Mouse (Mus musculus): ENCODE measurements around the gene Spata1.

Gene Spata1

GRCm38 (mm10) chr3:146450371-146450841 is 49.1 kb downstream of the Spata1 start:
- under 1% methylated on average over 29 of the region's 29 CpGs for WGBS

DNA sequence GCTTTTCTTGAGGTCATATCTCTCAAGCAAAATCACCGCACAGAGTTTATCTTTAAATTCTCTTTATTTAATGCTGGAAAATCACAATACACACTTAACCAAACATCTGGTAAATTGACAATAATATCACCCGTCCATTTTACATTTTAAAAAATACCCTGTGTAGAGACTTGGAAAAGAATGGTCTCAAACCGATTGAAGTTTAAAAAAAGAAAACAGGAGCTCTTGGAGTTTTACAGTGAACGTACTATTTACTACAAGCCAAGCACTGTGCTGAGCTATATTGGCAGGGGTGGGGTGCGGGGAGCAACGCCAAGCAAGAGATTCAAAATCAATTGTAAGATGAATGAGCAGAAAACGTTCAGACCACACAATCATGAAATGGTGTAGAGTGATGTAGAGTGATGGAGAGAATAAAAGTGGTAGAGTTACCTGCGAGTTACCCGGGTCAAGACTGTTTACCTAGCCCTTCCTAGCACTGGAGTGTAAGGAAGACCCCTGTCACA is 49.8 kb downstream of the Spata1 start, which contains the start of gene Ctbs:
Gene Ctbs, plus strand, starts transcription at position 51 of the 506 bp plus-strand sequence.
- WGBS = 21% methylated on average over 9 of the region's 9 CpGs

GRCm38 (mm10) chr3:146448969-146449368 is 50.6 kb downstream of the Spata1 start:
- 74% methylated on average over 6 of the region's 6 CpGs for WGBS

DNA sequence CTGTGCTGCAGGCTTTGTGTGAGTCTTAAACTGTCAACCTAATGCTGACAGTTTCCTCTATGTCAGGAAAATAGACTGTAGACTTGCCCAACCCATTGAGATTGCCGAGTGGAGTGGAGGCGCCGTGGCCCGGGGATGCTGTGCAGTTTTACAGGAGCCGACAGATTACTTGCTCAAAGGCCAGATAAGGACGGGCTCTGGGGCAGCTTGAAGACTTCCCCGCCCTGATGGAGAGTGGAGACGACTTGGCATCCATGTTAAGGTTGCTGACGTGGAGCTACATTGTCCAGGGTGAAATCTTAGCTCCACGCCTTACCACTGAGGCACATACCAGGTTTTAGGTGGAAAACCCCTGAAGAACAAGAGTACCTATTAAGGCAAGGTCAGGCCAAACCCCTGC is 51.2 kb downstream of the Spata1 start:
- 93% methylated on average over 10 of the region's 10 CpGs for WGBS

GRCm38 (mm10) chr3:146447598-146447997 is 52.0 kb downstream of the Spata1 start:
- 81% methylated on average over 3 of the region's 3 CpGs for WGBS

DNA sequence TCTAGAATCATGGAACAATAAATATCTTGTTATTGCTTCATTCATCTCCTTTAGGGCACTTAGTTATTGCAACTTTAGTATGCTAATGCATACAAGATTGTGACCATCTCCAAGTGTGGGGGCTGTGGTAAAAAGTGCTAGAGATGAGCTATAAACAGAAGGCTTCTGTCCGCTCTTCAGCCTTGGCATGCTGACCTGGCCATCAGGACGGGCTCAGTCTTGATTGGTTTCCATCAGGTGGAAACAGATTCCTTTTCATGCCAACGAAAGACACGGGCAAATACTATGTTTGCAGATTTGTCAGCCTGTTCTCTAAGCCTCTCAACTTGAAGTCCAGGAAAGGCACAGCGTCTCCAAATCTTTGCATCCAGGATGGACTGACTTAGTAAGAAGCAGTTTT is 52.4 kb downstream of the Spata1 start:
- 67% methylated on average over 5 of the region's 5 CpGs for WGBS

DNA sequence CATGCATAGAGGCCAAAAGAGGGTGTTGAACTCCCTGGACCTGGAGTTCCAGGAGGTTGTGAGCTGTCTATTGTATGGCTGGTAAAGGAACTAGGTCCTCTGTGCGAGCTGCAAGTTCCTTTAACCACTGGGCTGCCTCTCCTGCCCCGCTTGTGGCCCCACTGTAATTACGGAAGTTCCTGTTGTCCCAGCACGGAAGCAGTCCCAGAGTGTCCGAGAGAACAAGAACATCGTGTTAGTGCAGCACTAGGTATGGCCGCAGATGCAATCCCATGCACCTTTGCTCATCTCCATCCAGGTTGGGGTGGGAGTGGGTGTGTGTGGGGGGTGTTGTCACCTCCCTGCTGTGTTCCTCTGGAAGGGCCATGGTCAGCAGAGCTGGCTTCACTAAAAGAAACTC is 54.7 kb downstream of the Spata1 start:
- WGBS = 88% methylated on average over 7 of the region's 7 CpGs

- 65% methylated on average over 7 of the region's 7 CpGs for WGBS
Observed at GRCm38 (mm10) chr3:146443380-146443779, 56.2 kb downstream of the Spata1 start.

DNA sequence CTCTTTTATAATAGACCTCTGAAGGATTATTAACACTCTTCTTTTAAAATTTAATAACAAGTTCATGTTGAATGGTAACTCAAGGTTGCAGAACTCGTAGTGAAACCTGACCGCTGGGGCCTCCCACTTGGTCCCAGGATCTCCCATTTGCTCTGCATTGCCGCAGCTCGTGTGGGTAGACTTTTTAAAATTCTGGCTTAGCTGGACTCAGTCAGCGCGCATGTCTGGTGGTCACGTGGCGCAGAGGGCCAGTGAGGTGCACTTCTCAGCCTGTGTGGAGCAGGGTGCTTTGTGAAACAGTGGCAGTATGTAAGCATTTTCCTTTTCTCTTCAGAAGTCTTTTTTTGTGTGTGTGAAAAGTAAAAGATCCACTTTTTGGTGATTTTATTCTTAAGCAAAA is 56.6 kb downstream of the Spata1 start:
- WGBS = 80% methylated on average over 8 of the region's 8 CpGs

GRCm38 (mm10) chr3:146442484-146442883 is 57.1 kb downstream of the Spata1 start:
- 95% methylated on average over 7 of the region's 7 CpGs for WGBS

- WGBS = 41% methylated on average over 7 of the region's 7 CpGs
Observed at GRCm38 (mm10) chr3:146440422-146440821, 59.1 kb downstream of the Spata1 start.

GRCm38 (mm10) chr3:146440011-146440410 is 59.5 kb downstream of the Spata1 start:
- 73% methylated on average over 12 of the region's 12 CpGs for WGBS

DNA sequence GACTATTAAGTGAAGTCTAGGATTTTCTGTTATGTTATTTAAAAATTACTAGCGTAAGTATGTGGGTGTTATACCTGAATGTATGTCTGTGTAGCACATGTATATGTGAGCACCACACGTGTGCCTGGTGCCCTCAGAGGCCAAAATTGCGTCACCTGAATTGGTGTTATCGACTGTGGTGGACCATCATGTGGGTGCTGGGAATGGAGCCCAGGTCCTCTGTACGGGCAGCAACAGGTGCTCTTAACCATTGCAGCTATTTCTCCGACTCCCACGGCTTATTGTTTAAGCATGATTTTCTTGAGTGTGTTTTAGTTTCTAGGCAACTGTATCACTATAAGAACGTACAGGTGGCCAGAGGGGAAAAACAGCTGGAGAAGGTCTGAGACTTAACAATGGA is 63.4 kb downstream of the Spata1 start:
- WGBS = 96% methylated on average over 8 of the region's 8 CpGs

- 89% methylated on average over 11 of the region's 11 CpGs for WGBS
Observed at GRCm38 (mm10) chr3:146435533-146435932, 64.0 kb downstream of the Spata1 start.

DNA sequence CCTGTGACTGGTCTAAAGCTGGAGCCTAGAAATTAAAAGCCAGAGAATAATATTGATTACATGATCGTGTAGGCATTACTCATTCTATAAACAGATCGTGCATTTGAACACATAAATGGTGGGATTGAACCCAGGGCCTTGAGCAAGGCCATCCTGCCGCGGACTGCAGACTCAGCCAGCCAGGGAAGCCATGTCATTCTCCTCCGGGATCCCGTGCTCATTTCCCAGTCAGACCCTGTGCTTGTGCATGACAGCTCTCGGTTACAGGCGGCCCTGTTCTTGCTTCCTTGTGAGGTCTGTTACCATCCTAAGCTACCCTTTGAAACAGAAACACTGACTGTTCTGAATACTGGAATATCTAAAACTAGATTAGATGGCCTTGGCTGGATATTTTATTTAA is 64.9 kb downstream of the Spata1 start:
- 92% methylated on average over 8 of the region's 8 CpGs for WGBS

GRCm38 (mm10) chr3:146433681-146434350 is 65.7 kb downstream of the Spata1 start:
- 71% methylated on average over 14 of the region's 14 CpGs for WGBS

DNA sequence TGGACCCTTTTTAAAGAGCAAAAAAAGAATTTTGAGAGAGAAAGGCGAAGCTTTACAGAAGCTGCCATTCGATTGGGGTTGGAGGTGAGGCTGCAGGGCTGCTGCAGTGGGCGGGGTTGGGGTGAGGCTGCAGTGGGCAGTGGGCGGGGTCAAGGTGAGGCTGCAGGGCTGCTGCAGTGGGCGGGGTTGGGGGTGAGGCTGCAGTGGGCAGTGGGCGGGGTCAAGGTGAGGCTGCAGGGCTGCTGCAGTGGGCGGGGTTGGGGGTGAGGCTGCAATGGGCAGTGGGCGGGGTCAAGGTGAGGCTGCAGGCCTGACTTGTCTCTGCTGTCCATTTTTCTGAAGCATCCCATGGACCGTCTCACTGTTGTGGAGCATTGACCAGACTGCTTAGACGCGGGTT is 66.5 kb downstream of the Spata1 start:
- WGBS = 94% methylated on average over 11 of the region's 11 CpGs

- WGBS = 80% methylated on average over 8 of the region's 8 CpGs
Observed at GRCm38 (mm10) chr3:146426489-146426888, 73.1 kb downstream of the Spata1 start.

DNA sequence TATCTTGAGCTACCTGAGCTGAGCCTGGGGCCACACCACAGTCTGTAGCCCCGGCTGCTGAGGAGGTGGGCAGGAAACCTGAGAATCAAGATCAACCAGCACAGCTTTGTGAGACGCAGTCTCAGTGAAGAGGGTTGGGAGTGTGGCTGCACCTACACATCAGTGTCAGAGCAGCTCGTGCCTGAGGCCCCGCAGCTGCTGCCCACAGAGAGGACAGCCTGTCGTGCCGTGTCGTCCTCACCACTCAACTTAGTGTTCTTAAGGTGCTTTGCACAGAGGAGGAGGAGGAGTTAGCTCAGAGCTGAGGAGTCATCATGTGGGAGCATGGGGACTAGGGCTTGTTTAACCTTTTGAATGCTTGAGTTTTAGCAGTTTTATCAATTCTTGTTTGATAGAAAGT is 73.7 kb downstream of the Spata1 start:
- 55% methylated on average over 7 of the region's 7 CpGs for WGBS

DNA sequence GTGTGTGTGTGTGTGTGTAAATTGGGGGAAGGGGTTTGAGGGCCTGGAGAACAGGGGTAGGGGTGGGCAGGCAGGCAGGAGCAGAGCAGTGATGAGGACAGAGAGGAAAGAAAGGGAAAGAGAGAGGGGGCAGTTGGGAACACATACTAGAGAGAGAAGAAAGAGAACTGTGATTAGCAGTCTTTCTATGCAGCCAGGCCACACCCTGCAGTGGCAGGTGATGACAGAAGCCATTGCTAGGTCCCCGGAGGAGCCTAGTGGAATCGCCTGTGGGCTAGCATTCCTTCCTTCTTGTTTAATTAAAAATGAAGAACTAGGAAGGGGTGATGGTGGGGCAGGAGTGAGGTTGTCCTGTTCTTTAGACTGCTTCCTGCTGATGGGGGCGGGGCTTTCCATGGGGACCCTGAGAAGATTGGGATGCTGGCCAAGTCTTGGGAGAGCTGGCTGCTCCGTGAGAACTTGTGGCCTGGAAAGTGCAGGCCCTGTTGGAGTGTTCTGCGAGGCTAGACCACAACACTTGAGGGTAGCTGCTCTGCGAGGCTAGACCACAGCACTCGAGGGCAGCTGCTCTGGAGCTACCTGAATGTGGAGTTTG is 75.2 kb downstream of the Spata1 start:
- WGBS = 53% methylated on average over 7 of the region's 7 CpGs

DNA sequence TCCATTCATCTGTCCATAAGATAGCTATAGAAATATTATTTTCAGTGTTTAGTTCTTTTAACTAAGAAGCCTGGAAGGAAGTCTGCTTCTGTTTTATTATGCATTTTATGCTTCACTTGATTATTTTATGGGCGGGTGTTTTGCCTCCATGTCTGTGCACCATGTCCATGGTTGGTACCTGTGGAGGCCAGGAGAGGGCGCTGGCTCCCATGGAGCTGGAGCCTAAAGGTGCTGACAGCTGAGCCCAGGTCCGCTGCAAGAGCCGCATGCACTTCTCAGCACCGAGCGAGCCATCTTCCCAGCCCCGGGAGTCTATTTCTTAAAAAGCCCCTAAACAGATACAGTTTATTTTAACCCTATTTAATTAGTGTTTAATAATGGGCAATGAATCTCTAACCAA is 75.8 kb downstream of the Spata1 start:
- WGBS = 82% methylated on average over 7 of the region's 7 CpGs

- 64% methylated on average over 8 of the region's 8 CpGs for WGBS
Observed at GRCm38 (mm10) chr3:146421787-146422186, 77.8 kb downstream of the Spata1 start.

DNA sequence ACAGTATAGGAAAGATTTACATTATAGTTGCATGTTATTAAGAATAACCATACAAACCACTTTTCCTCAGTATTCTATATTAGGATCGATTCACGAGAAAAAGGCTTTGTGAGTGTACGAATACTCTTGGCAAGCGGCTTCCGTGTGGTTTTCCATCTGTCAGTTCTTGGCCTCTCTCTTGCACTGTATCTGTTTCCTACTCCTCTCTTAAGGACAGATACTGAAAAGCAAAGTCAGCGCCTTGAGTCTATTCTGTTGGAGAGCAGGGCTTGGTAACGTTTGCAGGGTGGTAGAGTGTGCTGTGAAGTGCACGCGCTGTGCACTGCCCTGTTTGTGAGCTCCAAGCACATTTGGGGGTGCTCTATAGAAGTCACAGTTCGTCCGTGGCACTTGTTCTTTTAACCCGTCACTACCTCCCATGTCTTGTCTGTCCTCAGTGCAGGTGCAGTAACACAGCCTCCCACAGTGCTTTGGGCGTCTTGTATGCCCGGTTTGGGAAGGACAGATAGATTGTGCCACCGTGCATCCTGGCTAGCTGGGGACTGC is 79.5 kb downstream of the Spata1 start:
- 52% methylated on average over 15 of the region's 15 CpGs for whole genome bisulfite sequencing

All from cerebral cortex, adult 2 months (tissue).